Mouse (Mus musculus) heart, adult 2 months (tissue): ENCODE measurements around the gene Renbp. TPM values are rescaled to one million over a fixed set of nuclear protein-coding genes. Genes with fewer than 3 reads are reported as not detected.

ENCODE experiments used
- DNase-seq, 2 experiments: peaks; one replicate each; pipeline ENCODE4 v3.0.0; 2021
- H3K27ac ChIP-seq: fragments of 200-600 bp; 2 replicates; pipeline ENCODE4 v1.8.1; 2022
- H3K27me3 ChIP-seq: fragments of 200-500 bp; 2 replicates; pipeline ENCODE4 v1.6.1; 2012; ENCODE audit warnings: mild to moderate bottlenecking, low read length, inconsistent platforms, mixed read lengths; ENCODE audit not compliant: control insufficient read depth, insufficient read depth
- H3K36me3 ChIP-seq: fragments of 200-500 bp; 2 replicates; pipeline ENCODE4 v1.6.1; 2012; ENCODE audit warnings: low read length, inconsistent platforms; ENCODE audit not compliant: control insufficient read depth, insufficient read depth
- H3K4me1 ChIP-seq: fragments of 200-500 bp; 2 replicates; pipeline ENCODE4 v1.6.1; 2011; ENCODE audit warnings: low read length; ENCODE audit not compliant: control insufficient read depth, insufficient read depth
- H3K4me3 ChIP-seq: fragments of 200-600 bp; 2 replicates; pipeline ENCODE4 v1.8.1; 2022
- H3K79me2 ChIP-seq: fragments of 200-500 bp; replicated peaks from 2 replicates; pipeline ENCODE4 v1.6.1; 2012; ENCODE audit warnings: mild to moderate bottlenecking, inconsistent platforms, low read length, moderate library complexity, mixed read lengths; ENCODE audit not compliant: control insufficient read depth, insufficient read depth
- H3K9ac ChIP-seq: fragments of 200-500 bp; 2 replicates; pipeline ENCODE4 v1.6.1; 2012; ENCODE audit warnings: low read depth, mild to moderate bottlenecking, control low read depth, inconsistent platforms, low read length, mixed read lengths
- CTCF ChIP-seq: fragments of 200-600 bp; IDR thresholded peaks from 2 replicates; pipeline ENCODE4 v1.8.1; 2022; ENCODE audit warnings: antibody characterized with exemption, mild to moderate bottlenecking, moderate library complexity
- EP300 ChIP-seq: fragments of 200-500 bp; IDR thresholded peaks from 2 replicates; pipeline ENCODE4 v1.6.1; 2011; ENCODE audit warnings: low read depth, low read length, control low read depth; ENCODE audit not compliant: insufficient read depth
- POLR2A ChIP-seq: fragments of 200-500 bp; IDR thresholded peaks from 2 replicates; pipeline ENCODE4 v1.6.1; 2011; ENCODE audit warnings: mild to moderate bottlenecking, low read depth, low read length, control low read depth; ENCODE audit not compliant: insufficient read depth
- WGBS: fragments of 180-500 bp; shearing (Covaris S2); methylation state at CpG from one replicate; pipeline ENCODE4 v1.1.7; 2018; 5-methylcytosine and 5-hydroxymethylcytosine counted together
- intact Hi-C: fragments of 180-260 bp; cut with DNase I; formaldehyde crosslinking; loops from one replicate; pipeline ENCODE4 v1.15.1; 2025
- polyA plus RNA-seq: library from polyadenylated mRNA; depleted of rRNA; stranded (reverse); fragments of >200 nt; gene quantifications from 2 replicates; pipeline ENCODE4 v1.2.3, GENCODE M21; 2012; rRNA removed
- total RNA-seq, 2 experiments: library from RNA; stranded (reverse); gene quantifications; 2 replicates each; pipeline ENCODE4 v1.2.3; 2021

The Renbp gene
- total and polyA plus RNA-seq, 3 experiments = 3.7 to 7.1 (median 5.1) TPM

DNA sequence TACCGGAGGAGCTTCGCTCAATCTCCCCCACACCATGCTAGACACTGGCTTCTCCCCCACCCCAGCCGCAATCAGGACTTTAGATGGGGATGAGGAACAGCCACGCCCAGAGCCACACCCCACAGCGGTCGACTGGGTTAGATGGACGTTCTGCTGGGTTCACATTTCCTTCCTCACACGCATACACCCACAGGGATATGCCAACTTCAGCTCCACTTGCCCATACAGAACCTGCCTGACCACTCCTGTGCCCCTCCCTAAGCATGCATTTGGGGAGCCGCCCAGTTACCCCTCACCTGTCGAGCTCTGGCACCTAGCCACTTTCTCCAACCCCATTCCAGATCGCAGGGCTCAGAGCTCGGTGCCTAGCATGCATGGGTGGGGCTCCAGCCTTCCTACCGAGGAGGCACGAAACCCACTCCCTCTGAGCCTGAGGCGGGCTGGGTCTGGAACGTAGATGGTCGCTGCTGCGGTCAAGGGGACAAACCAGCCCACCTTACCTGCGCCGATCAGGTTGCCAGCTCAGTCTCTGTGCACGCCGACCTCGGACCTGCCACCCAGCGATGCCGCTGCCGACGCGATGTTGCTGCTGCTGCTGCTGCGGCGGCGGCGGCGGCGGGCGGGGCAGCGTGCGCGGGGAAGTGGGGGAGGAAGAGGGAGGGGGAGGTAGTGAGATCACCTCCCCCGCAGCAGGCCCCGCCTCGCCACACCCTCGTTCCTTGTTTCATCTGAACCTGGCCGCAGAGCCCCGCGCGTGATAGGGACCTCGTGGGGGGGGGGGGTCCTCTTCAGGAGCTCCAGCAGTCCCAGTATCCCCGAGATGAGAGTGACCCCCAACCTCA, 50.2 kb downstream of the Renbp start:
- Histone ChIP-seq H3K9ac (peak overlapping the region; percentile 59), H3K36me3 (no peaks in the 10 kb centered on the region), H3K27me3 (0 out of 2 replicates have a peak, but pooled peaks cover 2% of the 10 kb centered on the region), H3K79me2 (no peaks in the 10 kb centered on the region), H3K4me3 (peak overlapping the region; percentile 30), H3K4me1 (no peaks in the 10 kb centered on the region), H3K27ac (no peak overlapping the region)
- peak; percentile 35 to 44 for DNase-seq
- intact Hi-C loops = no loop called here
- 13% methylated on average over 38 of the region's 48 CpGs for WGBS
- TF ChIP-seq EP300 (no peak), CTCF (no peak), POLR2A (no peak)

DNA sequence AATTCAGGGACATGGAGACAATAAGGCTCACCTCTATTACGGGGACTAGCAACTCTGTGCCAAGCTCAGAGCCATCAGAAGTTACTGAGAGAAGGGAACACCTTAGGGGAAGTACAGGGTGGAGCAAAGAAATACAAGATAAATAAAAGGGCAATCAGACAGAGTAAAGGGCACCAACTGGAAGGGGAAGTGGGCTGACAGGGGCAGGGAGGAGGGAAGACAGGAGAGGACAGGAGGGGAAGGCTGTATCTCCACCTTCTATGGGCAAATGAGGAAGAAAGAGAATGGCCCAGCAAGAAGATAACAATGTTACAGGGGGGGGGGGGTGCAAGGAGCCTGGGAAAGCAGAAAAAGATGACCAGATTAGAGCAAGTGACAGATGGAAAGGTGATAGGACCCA, 53.6 kb downstream of the Renbp start:
- no peaks in the 10 kb centered on the region for H3K79me2 ChIP-seq
- DNase-seq = no peak
- WGBS = 68% methylated on average over 1 of the region's 1 CpGs
- H3K9ac ChIP-seq = no peak overlapping the region
- no peaks in the 10 kb centered on the region for H3K4me1 ChIP-seq
- H3K27me3 ChIP-seq = 0 out of 2 replicates have a peak, but pooled peaks cover 2% of the 10 kb centered on the region
- H3K36me3 ChIP-seq = no peaks in the 10 kb centered on the region
- TF ChIP-seq POLR2A (no peak), CTCF (no peak), EP300 (no peak)
- intact Hi-C loops = no loop called here
- H3K4me3 ChIP-seq = no peak overlapping the region
- no peak overlapping the region for H3K27ac ChIP-seq

DNA sequence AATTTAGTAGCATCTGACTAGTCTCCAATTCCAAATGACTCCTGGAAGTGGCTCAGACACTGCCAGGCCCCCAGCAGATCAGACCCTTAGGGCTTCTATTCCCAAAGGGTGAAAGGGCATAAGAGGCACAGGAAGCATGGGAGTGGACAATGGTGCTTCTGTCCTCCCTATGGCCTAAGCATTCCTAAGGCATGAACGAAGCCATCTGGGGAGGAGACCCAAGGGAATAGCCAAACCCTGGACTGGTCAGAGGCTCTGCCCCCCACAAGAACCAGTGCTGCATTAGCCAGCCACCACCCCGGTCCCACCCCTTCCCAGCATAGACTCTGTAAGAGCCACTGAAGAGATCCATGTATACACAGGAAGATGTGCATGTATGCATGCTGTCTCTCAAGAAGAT, 54.8 kb downstream of the Renbp start:
- WGBS = 51% methylated on average over 2 of the region's 2 CpGs
- H3K27me3 ChIP-seq = 0 out of 2 replicates have a peak, but pooled peaks cover 2% of the 10 kb centered on the region
- no peak for DNase-seq

More for the DNA sequence above, 54.8 kb downstream of the Renbp start:
- no peak overlapping the region for H3K4me3 ChIP-seq
- no peaks in the 10 kb centered on the region for H3K36me3 ChIP-seq
- intact Hi-C loops = no loop called here
- no peaks in the 10 kb centered on the region for H3K4me1 ChIP-seq
- TF ChIP-seq EP300 (no peak), POLR2A (no peak), CTCF (no peak)
- H3K9ac ChIP-seq = no peak overlapping the region
- H3K79me2 ChIP-seq = no peaks in the 10 kb centered on the region
- no peak overlapping the region for H3K27ac ChIP-seq

Other genes with a start within 250 kb of the Renbp start
- gene Bcap31, start 214.7 kb downstream of the Renbp start, total RNA-seq = 10 to 100 TPM; 71.8 to 79.5 TPM
- gene Bcap31, start 214.7 kb downstream of the Renbp start, polyA plus RNA-seq = 43.1 and 70.9 TPM in 2 replicates
- gene Abcd1, start 214.3 kb downstream of the Renbp start, total RNA-seq = 10 to 100 TPM; 25.4 to 29.7 TPM
- 32.9 and 35.3 TPM in 2 replicates for gene Abcd1, start 214.3 kb downstream of the Renbp start, polyA plus RNA-seq
- gene Plxnb3, start 173.8 kb downstream of the Renbp start, total RNA-seq = 1 to 10 TPM; 1.0 to 2.0 TPM
- gene Plxnb3, start 173.8 kb downstream of the Renbp start, polyA plus RNA-seq = 4.5 and 4.7 TPM in 2 replicates
- gene Srpk3, start 156.4 kb downstream of the Renbp start, total RNA-seq = 10 to 100 TPM; 26.1 to 29.9 TPM
- 64.2 and 76.7 TPM in 2 replicates for gene Srpk3, start 156.4 kb downstream of the Renbp start, polyA plus RNA-seq
- gene Idh3g, start 144.0 kb downstream of the Renbp start, total RNA-seq = 100 to 1,000 TPM; 573 to 710 TPM
- 1,208 and 1,962 TPM in 2 replicates for gene Idh3g, start 144.0 kb downstream of the Renbp start, polyA plus RNA-seq
- gene Ssr4, start 143.8 kb downstream of the Renbp start, total RNA-seq = 10 to 100 TPM; 78.1 to 81.8 TPM
- gene Ssr4, start 143.8 kb downstream of the Renbp start, polyA plus RNA-seq = 116 and 124 TPM in 2 replicates
- gene Pdzd4, start 105.9 kb downstream of the Renbp start, total RNA-seq = 1 to 10 TPM; 1.5 to 1.7 TPM
- 0.91 and 1.1 TPM in 2 replicates for gene Pdzd4, start 105.9 kb downstream of the Renbp start, polyA plus RNA-seq
- not detected for gene Avpr2, start 38.7 kb downstream of the Renbp start, total RNA-seq
- gene Avpr2, start 38.7 kb downstream of the Renbp start, polyA plus RNA-seq = not detected in 2 replicates
- gene L1cam, start 34.7 kb downstream of the Renbp start, total RNA-seq = 1 to 10 TPM; 2.1 to 3.7 TPM
- 2.9 and 3.3 TPM in 2 replicates for gene L1cam, start 34.7 kb downstream of the Renbp start, polyA plus RNA-seq
- gene Arhgap4, start 9.0 kb downstream of the Renbp start, total RNA-seq = 1 to 10 TPM; 1.5 to 1.8 TPM
- gene Arhgap4, start 9.0 kb downstream of the Renbp start, polyA plus RNA-seq = 5.7 and 7.7 TPM in 2 replicates
- 10 to 100 TPM; 50.2 to 63.7 TPM for gene Naa10, start 8.9 kb downstream of the Renbp start, total RNA-seq
- 57.2 and 64.5 TPM in 2 replicates for gene Naa10, start 8.9 kb downstream of the Renbp start, polyA plus RNA-seq
- gene Hcfc1, start 35.5 kb upstream of the Renbp start, total RNA-seq = 10 to 100 TPM; 37.0 to 37.9 TPM
- gene Hcfc1, start 35.5 kb upstream of the Renbp start, polyA plus RNA-seq = 26.3 and 27.6 TPM in 2 replicates
- 10 to 100 TPM; 56.7 to 58.0 TPM for gene Irak1, start 93.1 kb upstream of the Renbp start, total RNA-seq
- gene Irak1, start 93.1 kb upstream of the Renbp start, polyA plus RNA-seq = 112 and 128 TPM in 2 replicates
- gene Opn1mw, start 196.6 kb upstream of the Renbp start, total RNA-seq = not detected
- not detected in 2 replicates for gene Opn1mw, start 196.6 kb upstream of the Renbp start, polyA plus RNA-seq
- gene Mecp2, start 204.5 kb upstream of the Renbp start, total RNA-seq = 10 to 100 TPM; 27.0 to 32.6 TPM
- 6.2 and 9.6 TPM in 2 replicates for gene Mecp2, start 204.5 kb upstream of the Renbp start, polyA plus RNA-seq
- not detected for gene Tex28, start 237.0 kb upstream of the Renbp start, total RNA-seq
- gene Tex28, start 237.0 kb upstream of the Renbp start, polyA plus RNA-seq = not detected in 2 replicates
- gene Tktl1, start 246.4 kb upstream of the Renbp start, total RNA-seq = not detected
- gene Tktl1, start 246.4 kb upstream of the Renbp start, polyA plus RNA-seq = not detected in 2 replicates